Mouse (Mus musculus) ES-Bruce4 (cell line): Measurements from ENCODE around the gene Gm21693.
"Not testable (repeated sequence)": the region's sequence is repeated elsewhere in the genome, so short reads cannot be mapped to it uniquely, and the experiment has no call there.

Experiments
- CTCF ChIP-seq: IDR thresholded peaks from one replicate; pipeline ENCODE4 v1.8.1; 2011; ENCODE audit warnings: low read depth, low read length
- EP300 ChIP-seq: IDR thresholded peaks from 2 replicates; pipeline ENCODE4 v1.6.1; 2011; ENCODE audit warnings: low read depth, low read length; ENCODE audit not compliant: insufficient read depth
- POLR2A ChIP-seq: IDR thresholded peaks from one replicate; pipeline ENCODE4 v1.8.1; 2011; ENCODE audit warnings: low read length; ENCODE audit not compliant: insufficient read depth

GRCm38 (mm10) chrY:3340661-3341060 lies 4.5 kb downstream of the Gm21693 start:
- TF ChIP-seq CTCF, EP300, POLR2A: not testable (repeated sequence)
